Mouse (Mus musculus): ENCODE measurements at regions not wholly inside any gene's neighbourhood (a gene's known extent, or its start where the extent isn't known, plus 50 kb on each side); places are given as distances from the start of the nearest gene placed in this dataset.

DNA sequence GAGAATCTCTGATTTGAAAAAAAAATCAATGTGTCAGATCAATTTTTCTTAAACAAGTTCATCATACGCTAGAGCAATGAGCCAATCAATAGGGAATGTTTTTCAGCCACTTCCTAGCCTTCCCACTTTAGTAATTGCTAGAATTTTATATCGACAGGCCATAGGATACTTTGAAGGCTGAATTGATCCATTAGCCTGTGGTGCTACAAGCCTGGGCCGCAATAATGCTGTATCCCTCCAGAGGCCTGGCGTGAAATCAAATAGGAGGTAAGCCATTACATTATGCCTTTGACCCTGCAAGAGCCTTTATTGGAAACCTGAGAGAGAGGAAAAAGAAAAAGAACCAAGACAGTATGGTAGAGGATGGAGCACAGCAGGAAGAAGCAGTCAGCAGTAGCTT lies 53.7 kb upstream of the Gm11232 start:
- no peak for DNase-seq (ENCODE audit: low spot score)

DNA sequence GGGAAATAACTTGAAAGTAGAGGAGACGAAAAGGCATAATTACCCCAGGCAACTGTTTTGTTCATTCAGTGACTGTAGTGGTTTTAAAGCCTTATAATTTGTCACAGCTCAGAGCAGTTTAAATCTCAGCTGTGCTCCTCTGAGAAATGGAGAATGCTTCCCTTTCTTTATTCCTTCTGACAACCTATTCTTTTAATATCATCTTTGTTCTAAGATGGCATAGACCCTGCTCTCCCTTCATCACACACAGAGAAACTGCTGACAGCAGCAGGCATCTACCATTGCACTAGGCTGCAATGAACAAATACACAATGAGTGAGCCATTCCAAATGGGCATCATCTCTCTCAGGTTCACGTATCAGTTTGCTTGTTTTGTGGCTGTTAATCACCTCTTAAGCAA lies 50.5 kb upstream of the Gm11232 start:
- DNase-seq (ENCODE audit: low spot score): no peak
